Mouse (Mus musculus): Measurements from ENCODE around the gene Acta2. TPM values are rescaled to one million over a fixed set of nuclear protein-coding genes. Genes with fewer than 3 reads are reported as not detected.

Gene Acta2
- polyA plus RNA-seq, 1 experiment from 2014 or later = 3,545 TPM

GRCm38 (mm10) chr19:34262273-34262974, 7.0 kb upstream of the Acta2 start:
- DNase-seq (ENCODE audit: low spot score) (no peak), ATAC-seq (ENCODE audit: low FRiP score, low TSS enrichment) (no peak)
- Histone ChIP-seq H3K36me3 (ENCODE audit: control insufficient read depth, insufficient read depth, low read length) (no peaks in the 10 kb centered on the region), H3K4me1 (replicated peaks; ENCODE audit: control insufficient read depth, insufficient read depth) (no peaks in the 10 kb centered on the region), H3K4me2 (replicated peaks; ENCODE audit: low read depth) (no peak overlapping the region), H3K27me3 (ENCODE audit: control insufficient read depth, insufficient read depth, low read length) (no peaks in the 10 kb centered on the region), H3K9ac (ENCODE audit: low read length) (no peak overlapping the region), H3K27ac (replicated peaks) (no peak overlapping the region), H3K4me3 (ENCODE audit: low read depth, low read length) (no peak overlapping the region), H3K9me3 (ENCODE audit: control insufficient read depth, low read length) (no peaks in the 10 kb centered on the region)
- WGBS = 82% methylated on average over 2 of the region's 2 CpGs
- TF ChIP-seq CTCF (IDR thresholded peaks at IDR 0.05; ENCODE audit: low read depth) (no peak), EP300 (optimal IDR thresholded peaks at IDR 0.05) (no peak)

GRCm38 (mm10) chr19:34256936-34257335, 1.5 kb upstream of the Acta2 start:
- ATAC-seq (ENCODE audit: low FRiP score, low TSS enrichment) (no peak), DNase-seq (ENCODE audit: low spot score) (no peak)
- Histone ChIP-seq H3K27ac (replicated peaks) (no peak overlapping the region), H3K9me3 (ENCODE audit: control insufficient read depth, low read length) (no peaks in the 10 kb centered on the region), H3K27me3 (ENCODE audit: control insufficient read depth, insufficient read depth, low read length) (no peaks in the 10 kb centered on the region), H3K4me3 (ENCODE audit: low read depth, low read length) (no peak overlapping the region), H3K4me1 (replicated peaks; ENCODE audit: control insufficient read depth, insufficient read depth) (no peaks in the 10 kb centered on the region), H3K4me2 (replicated peaks; ENCODE audit: low read depth) (no peak overlapping the region), H3K36me3 (ENCODE audit: control insufficient read depth, insufficient read depth, low read length) (no peaks in the 10 kb centered on the region), H3K9ac (ENCODE audit: low read length) (no peak overlapping the region)
- WGBS = 48% methylated on average over 2 of the region's 2 CpGs
- TF ChIP-seq EP300 (optimal IDR thresholded peaks at IDR 0.05) = no peak
- TF ChIP-seq CTCF (IDR thresholded peaks at IDR 0.05; ENCODE audit: low read depth) = no peak

GRCm38 (mm10) chr19:34256149-34256548, 759 bp upstream of the Acta2 start:
- Histone ChIP-seq H3K4me2 (replicated peaks; ENCODE audit: low read depth) (0 out of 2 replicates have a peak overlapping the region, but pooled peaks have one; percentile 23), H3K4me3 (ENCODE audit: low read depth, low read length) (no peak overlapping the region), H3K27ac (replicated peaks) (peak overlapping the region; percentile 88), H3K27me3 (ENCODE audit: control insufficient read depth, insufficient read depth, low read length) (no peaks in the 10 kb centered on the region), H3K9ac (ENCODE audit: low read length) (no peak overlapping the region), H3K4me1 (replicated peaks; ENCODE audit: control insufficient read depth, insufficient read depth) (no peaks in the 10 kb centered on the region), H3K9me3 (ENCODE audit: control insufficient read depth, low read length) (no peaks in the 10 kb centered on the region), H3K36me3 (ENCODE audit: control insufficient read depth, insufficient read depth, low read length) (no peaks in the 10 kb centered on the region)
- DNase-seq (ENCODE audit: low spot score) (no peak), ATAC-seq (ENCODE audit: low FRiP score, low TSS enrichment) (no peak)
- TF ChIP-seq EP300 (optimal IDR thresholded peaks at IDR 0.05) (no peak), CTCF (IDR thresholded peaks at IDR 0.05; ENCODE audit: low read depth) (no peak)
- WGBS = 62% methylated on average over 5 of the region's 5 CpGs

- peak; percentile 47 for ATAC-seq (ENCODE audit: low FRiP score, low TSS enrichment)
- DNase-seq (ENCODE audit: low spot score) = no peak
Observed at GRCm38 (mm10) chr19:34254101-34254879, 1.1 kb downstream of the Acta2 start.

GRCm38 (mm10) chr19:34252450-34252849, 2.9 kb downstream of the Acta2 start:
- no peaks in the 10 kb centered on the region for H3K9me3 ChIP-seq (ENCODE audit: control insufficient read depth, low read length)
- no peak for TF ChIP-seq EP300 (optimal IDR thresholded peaks at IDR 0.05)
- TF ChIP-seq CTCF (IDR thresholded peaks at IDR 0.05; ENCODE audit: low read depth) = no peak
- no peaks in the 10 kb centered on the region for H3K27me3 ChIP-seq (ENCODE audit: control insufficient read depth, insufficient read depth, low read length)
- H3K4me2 ChIP-seq (replicated peaks; ENCODE audit: low read depth) = peak overlapping the region; percentile 42
- DNase-seq (ENCODE audit: low spot score) (no peak), ATAC-seq (ENCODE audit: low FRiP score, low TSS enrichment) (no peak)
- peak overlapping the region; percentile 77 for H3K9ac ChIP-seq (ENCODE audit: low read length)
- H3K27ac ChIP-seq (replicated peaks) = peak overlapping the region; percentile 97
- peak overlapping the region; percentile 49 for H3K4me3 ChIP-seq (ENCODE audit: low read depth, low read length)
- no peaks in the 10 kb centered on the region for H3K36me3 ChIP-seq (ENCODE audit: control insufficient read depth, insufficient read depth, low read length)
- H3K4me1 ChIP-seq (replicated peaks; ENCODE audit: control insufficient read depth, insufficient read depth) = no peaks in the 10 kb centered on the region
- 66% methylated on average over 9 of the region's 9 CpGs for WGBS

More at GRCm38 (mm10) chr19:34254101-34254879, 1.1 kb downstream of the Acta2 start:
- no peaks in the 10 kb centered on the region for H3K4me1 ChIP-seq (replicated peaks; ENCODE audit: control insufficient read depth, insufficient read depth)
- WGBS = 20% methylated on average over 14 of the region's 14 CpGs
- TF ChIP-seq EP300 (optimal IDR thresholded peaks at IDR 0.05) = no peak
- TF ChIP-seq CTCF (IDR thresholded peaks at IDR 0.05; ENCODE audit: low read depth) = no peak
- peak overlapping the region; percentile 49 for H3K4me3 ChIP-seq (ENCODE audit: low read depth, low read length)
- H3K4me2 ChIP-seq (replicated peaks; ENCODE audit: low read depth) = peak overlapping the region; percentile 42
- peak overlapping the region; percentile 97 for H3K27ac ChIP-seq (replicated peaks)
- no peaks in the 10 kb centered on the region for H3K36me3 ChIP-seq (ENCODE audit: control insufficient read depth, insufficient read depth, low read length)
- peak overlapping the region; percentile 77 for H3K9ac ChIP-seq (ENCODE audit: low read length)
- H3K27me3 ChIP-seq (ENCODE audit: control insufficient read depth, insufficient read depth, low read length) = no peaks in the 10 kb centered on the region
- H3K9me3 ChIP-seq (ENCODE audit: control insufficient read depth, low read length) = no peaks in the 10 kb centered on the region

- ATAC-seq (ENCODE audit: low FRiP score, low TSS enrichment) (no peak), DNase-seq (ENCODE audit: low spot score) (no peak)
- peak overlapping the region; percentile 97 for H3K27ac ChIP-seq (replicated peaks)
- peak overlapping the region; percentile 77 for H3K9ac ChIP-seq (ENCODE audit: low read length)
- peak overlapping the region; percentile 42 for H3K4me2 ChIP-seq (replicated peaks; ENCODE audit: low read depth)
- TF ChIP-seq EP300 (optimal IDR thresholded peaks at IDR 0.05) (no peak), CTCF (IDR thresholded peaks at IDR 0.05; ENCODE audit: low read depth) (no peak)
- H3K4me3 ChIP-seq (ENCODE audit: low read depth, low read length) = peak overlapping the region; percentile 49
- H3K27me3 ChIP-seq (ENCODE audit: control insufficient read depth, insufficient read depth, low read length) = no peaks in the 10 kb centered on the region
- H3K36me3 ChIP-seq (ENCODE audit: control insufficient read depth, insufficient read depth, low read length) = no peaks in the 10 kb centered on the region
- WGBS = 52% methylated on average over 2 of the region's 2 CpGs
- no peaks in the 10 kb centered on the region for H3K9me3 ChIP-seq (ENCODE audit: control insufficient read depth, low read length)
- H3K4me1 ChIP-seq (replicated peaks; ENCODE audit: control insufficient read depth, insufficient read depth) = no peaks in the 10 kb centered on the region
Observed at GRCm38 (mm10) chr19:34251900-34252299, 3.5 kb downstream of the Acta2 start.
